Mouse (Mus musculus) small intestine, adult 2 months (tissue): ENCODE results near the gene Omg.

Experiments
- CTCF ChIP-seq: fragments of 200-500 bp; IDR thresholded peaks from 2 replicates; pipeline ENCODE4 v1.5.1; 2012; ENCODE audit warnings: low read depth, mild to moderate bottlenecking, control low read depth, inconsistent platforms, low read length, moderate library complexity, mixed read lengths; ENCODE audit not compliant: insufficient replicate concordance, insufficient read length; ENCODE audit errors: extremely low read depth
- POLR2A ChIP-seq: fragments of 200-500 bp; IDR thresholded peaks from 2 replicates; pipeline ENCODE4 v1.6.1; 2012; ENCODE audit warnings: low read depth, mild to moderate bottlenecking, control low read depth, inconsistent platforms, low read length, moderate library complexity

DNA sequence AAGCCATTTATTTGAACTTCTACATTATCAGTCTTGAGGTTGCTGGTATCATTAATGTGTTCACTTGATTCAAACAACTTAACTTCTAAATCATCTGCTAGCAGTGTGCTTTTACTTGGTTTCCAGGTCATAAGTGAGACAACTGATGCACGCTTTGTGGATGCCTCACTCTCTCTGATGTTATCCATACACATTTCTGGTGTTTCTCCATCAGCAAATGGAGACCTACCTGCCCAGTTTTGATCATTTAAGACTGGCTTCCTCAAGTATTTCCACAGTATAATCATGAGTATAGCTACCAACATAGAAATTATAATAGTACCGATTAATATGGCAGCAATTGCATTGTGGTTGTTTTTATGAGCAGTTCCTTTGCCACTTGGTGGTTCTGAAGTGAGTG lies 11.9 kb upstream of the Omg start:
- TF ChIP-seq CTCF (no peak), POLR2A (no peak)
